Mouse (Mus musculus) c-Kit-negative CD71-positive TER-119-positive erythroid progenitor cells, embryonic 14.5 days (primary cell): Measurements from ENCODE around the gene Cep63.

ENCODE experiments used
- DNase-seq: peaks from one replicate; pipeline ENCODE4 v3.0.0-alpha.2; 2013; ENCODE audit warnings: low read depth, low spot score

The Cep63 gene

DNA sequence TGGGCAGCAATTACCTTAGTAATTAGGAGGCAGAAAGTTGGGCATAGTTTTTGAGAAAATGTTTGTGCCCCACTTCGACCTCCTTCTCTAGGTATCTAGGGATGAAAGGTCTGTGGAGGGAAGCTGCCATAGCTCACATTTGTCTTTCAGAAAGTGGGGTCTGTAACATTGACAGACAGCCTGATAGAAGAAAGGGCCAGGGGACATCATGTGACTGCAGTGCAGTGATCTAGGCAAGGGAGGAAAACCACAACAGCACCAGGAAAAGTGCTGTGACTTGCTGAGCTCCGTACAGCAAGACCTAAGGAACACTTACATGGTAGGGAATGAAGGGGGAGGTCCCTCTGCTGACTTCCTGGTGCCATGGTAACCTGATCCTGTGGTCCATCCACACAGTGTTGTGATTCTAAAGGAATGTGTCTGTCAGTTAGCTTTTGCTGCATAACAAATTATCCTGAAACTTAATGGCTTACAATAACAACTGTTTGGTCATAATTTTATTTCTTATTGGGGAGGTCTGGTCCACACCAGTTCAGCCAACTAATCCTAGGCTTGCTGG, 5.3 kb upstream of the Cep63 start:
- no peak for DNase-seq

DNA sequence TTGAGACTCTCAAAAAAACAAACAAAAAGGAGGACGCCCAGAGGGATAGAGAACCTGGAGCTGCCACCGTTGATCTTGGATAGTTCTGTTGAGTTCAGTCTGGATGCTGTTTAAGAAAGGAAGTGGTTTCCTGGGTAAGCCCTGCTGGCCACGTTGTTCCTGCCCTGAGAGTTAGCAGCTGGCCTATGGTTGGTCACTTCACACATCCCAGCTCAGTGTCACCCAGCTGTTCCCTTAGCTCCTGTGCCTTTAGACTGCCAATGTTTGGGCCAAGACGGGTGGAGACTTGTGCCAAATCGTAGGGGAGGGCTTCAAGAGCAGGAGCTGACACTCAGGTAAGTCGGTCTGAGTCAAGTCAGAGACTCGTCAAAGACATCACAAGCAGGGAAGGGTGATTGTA, 2.7 kb upstream of the Cep63 start:
- DNase-seq: no peak

DNA sequence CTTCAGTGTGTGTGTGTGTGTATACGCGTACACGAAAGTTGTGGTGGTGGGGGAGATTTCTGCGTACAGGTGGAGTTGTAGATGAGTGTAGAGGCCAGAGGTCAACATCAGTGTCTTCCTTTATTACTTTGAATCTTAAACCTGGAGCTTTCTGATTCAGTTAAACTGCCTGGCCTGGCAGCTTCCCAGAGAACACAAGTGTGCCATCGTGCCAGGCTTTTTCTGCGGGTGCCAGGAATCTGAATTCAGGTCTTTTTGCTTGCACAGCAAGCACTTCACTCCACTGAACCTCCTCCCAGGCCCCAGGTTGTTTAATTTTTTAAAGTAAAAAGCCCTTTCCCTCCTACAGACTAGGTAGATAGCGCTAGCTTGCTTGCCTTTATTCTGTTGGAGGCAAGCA, 1.1 kb upstream of the Cep63 start:
- no peak for DNase-seq

DNA sequence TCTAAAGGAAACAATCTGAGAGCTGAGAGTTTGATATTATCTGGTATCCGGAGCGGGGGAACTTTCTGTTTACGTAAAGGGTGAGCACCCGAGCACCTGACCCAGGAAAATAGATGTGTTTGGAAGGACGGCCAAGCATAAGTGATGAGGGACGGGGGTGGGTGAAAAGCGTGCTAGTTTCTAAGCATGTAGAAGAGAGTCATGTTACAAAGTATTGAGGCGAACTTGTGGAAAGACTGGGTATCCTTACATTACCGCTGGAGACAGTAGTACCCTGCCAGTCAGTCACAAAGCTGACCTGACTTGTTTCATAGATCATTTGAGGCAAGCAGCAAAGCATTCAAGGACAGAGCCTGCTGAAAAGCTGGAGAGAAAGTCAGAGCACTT, 498 bp upstream of the Cep63 start:
- no peak for DNase-seq

DNA sequence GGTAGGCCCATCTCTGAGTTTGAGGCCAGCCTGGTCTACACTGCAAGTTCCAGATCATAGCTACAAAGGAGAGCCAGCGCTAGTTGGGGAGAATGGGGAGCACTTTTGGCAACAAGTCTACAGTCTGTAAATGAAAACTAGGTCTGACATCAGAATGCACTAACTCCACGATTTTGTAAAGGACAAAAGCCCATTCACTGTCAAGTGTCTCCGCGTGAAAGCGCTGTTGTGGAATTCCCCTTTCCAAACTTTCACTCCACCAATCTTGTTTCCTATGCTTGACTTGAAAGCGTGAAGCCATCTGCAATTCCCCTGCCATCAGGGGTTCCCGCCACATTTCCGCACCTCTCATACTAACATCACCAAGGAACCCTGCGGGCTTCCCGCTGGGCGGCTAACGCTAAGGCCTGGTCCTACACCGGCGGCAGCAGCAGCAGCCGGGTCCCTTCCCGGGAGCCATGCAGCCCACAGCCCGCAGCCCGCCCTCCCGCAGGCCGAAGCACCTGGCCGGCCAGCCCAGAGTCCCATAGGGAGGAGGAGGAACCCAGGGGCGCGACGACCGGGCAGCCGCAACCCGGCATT, 842 bp downstream of the Cep63 start:
- peak; percentile 41 for DNase-seq

DNA sequence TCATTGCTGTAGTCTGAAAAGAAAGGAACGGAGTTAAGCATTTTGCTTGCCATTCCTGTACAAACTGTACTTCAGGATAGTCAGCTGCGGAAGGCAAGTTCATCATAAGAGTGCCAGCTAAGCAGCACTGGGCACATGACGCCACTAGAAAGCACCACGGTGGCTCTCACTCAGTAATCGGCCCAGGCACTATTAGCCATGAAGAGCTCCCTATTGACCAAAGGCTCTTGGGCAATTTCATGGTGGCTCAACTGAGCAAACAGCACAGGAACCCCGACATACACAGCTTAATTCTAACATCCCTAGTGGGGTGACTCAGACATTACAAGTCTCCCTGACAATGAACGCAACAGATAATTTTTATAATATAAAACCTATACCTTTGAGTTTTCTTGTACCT, 2.8 kb downstream of the Cep63 start:
- no peak for DNase-seq

DNA sequence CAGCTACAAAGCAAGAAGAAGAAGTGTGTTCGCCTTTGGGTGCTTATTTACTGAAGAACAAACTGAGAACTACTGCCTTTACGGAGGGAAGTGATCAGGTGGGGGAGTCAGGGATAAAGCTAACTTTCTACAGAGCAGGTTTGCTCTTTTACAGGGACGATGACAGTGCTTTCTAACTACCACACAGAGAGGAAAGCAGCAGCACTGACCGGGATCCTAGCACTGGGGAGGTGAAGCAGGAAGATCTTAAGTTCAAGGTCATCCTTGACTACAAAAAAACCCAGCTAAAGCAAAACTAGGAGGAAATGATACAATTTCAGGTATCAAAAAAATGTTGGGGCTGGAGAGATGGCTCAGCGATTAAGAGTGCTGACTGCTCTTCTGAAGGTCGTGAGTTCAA, 3.5 kb downstream of the Cep63 start:
- no peak for DNase-seq

DNA sequence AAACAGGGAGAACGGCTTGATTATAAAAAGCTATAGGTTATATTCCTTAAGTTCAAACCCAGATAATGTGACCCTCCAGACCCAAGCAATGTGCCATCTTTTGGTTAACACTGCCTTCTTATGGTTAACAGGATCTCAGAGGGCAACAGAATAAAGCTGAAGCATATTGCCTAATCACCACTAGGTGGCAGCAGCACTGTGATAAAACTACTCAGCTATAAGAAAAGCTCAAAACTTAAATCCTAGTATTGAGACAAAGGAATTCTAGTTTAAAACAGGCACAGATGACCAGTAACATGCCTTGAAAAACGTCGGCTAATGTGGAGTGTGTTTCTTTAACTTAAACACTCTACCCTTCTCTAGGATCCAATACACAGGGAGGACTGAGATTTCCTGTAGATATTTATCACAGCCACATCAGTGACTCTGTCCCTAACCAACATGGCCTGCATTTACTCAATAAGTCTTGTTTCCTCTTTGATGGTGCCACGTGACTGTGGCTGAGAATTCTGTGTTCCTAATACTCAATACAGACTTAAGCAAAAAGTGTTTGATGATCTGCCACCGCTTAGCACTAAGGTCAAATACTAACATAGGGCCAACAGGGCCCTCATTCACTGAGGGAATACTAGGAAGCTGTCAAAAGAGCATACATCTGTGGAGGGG, 4.0 kb downstream of the Cep63 start:
- peak; percentile 62 for DNase-seq

DNA sequence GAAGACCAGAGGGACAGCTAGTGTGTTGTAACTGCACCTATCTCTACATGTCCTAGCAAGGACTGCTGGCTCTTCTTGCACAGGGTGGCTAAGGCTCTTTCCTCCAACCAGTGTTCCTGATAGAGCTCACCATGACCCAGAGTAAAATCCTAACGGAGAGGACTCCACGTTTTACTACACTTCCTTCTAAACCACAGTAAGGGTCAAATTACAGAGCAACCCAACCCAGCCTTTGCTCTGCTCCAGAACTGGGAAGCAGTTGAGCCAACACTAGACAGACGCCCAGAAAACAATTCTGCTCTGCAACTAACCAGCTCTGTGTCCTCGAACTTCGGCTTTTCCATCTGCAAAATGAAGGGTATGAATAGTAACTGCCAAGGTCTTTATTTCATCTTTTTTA, 4.9 kb downstream of the Cep63 start:
- DNase-seq: no peak

DNA sequence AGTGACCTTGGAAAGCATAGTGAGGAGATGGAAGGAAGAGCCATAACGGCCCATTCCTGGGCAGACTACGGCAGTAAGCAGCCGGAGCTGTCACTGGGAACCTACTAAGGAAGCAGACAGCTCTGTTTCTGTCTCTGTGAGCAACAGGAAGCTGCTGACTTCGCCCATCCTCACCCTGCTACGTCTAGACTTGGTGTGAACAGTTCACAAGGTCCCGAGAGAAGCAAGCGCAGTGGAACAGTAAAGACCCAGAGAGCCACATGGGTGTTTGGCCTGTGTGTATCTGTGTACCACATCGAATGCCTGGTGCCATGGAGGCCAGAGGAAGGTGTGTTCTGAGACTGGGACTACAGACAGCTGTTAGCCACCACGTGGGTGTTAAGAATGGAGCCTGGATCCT, 10.1 kb downstream of the Cep63 start:
- no peak for DNase-seq

DNA sequence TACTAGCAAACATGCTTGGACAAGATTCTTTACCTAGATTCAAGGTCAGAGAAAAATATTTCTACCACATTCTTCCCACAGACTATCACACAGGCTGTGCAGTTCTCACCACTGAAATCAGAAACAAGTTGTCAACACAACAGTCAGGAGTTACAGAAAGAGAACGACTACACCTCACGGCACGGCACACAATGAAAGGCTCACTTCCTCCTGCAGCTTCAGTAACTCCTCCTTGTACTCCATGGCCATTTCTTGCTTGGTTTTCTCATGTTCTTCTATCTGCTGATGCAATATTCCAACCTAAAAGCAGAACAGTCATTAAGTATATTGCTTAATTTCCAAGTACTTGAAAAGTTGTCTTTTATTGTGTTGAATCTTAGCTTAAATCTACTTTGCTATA, 11.3 kb downstream of the Cep63 start:
- DNase-seq: no peak

DNA sequence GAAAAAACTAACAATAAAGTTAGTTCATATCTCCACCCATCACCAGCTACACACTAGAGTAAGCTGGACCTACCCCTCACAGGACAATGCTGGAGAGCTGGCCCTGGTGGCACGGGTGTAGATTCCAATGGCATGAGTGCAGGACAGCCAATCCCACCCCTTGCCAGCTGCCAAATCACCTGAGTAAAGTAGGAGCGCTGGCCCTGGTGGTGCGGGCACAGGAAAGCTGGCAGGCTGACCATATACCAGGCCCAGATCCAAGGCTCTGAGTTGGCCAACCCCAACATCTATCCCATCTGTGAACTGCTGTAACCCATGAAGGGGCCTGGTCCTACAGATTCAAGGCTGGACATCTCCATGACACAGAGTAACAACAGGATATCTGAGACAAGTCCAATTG, 17.1 kb downstream of the Cep63 start:
- DNase-seq: no peak

DNA sequence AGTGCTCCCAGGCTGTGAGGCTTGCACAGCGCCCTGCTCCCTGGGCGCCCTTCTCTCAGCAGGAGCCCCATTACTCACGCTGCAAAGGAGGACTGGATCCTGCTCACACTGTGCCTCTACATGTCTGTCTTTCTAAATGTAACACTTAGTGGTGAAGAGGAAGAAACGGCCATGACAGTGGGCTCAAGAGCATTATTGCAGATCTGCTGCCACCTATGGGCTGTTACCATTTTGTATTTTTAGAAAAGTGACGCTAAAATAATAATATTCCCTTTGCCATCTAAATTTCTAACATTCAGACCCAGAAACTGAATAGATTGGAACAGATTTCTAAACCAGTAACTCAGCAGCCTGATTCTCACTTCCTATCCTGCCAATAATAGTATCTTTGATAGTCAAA, 18.9 kb downstream of the Cep63 start:
- DNase-seq: no peak

DNA sequence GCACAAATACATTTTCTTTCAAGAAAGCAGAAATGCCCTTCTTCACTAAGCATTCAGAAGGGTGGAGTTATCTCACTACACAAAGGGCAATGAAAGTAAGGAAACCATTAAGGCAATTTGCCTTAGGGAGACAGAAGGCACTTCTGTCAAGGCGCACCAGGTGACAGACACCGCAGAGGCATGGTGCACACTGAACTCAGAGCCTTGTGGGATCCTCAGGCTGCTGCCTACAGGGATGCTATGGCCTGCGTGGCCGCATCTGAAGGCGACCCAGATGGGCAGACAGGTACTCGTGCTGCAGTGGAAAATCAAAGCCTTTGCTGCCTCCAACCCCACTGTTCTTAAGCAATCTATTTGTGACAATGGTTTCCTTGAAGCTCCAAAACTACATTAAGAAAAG, 21.2 kb downstream of the Cep63 start:
- no peak for DNase-seq

DNA sequence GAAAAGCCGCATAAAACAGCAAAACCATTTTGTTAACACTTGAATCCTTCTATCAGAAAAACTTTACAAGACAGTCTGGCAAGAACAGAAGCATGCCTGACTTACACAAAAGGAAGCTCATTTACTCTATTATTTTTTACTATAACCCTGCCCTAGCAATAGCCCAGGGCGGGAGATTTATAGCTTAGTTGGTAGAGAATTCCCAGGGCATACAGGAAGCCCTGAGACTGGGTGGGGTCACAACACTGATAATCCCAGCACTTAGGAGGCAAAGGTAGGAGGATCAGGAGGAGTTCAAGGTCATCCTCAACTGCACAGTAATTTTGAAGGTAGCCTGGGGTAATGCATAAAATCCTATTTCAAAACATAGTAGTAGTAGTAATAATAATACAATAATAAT, 24.7 kb downstream of the Cep63 start:
- no peak for DNase-seq

DNA sequence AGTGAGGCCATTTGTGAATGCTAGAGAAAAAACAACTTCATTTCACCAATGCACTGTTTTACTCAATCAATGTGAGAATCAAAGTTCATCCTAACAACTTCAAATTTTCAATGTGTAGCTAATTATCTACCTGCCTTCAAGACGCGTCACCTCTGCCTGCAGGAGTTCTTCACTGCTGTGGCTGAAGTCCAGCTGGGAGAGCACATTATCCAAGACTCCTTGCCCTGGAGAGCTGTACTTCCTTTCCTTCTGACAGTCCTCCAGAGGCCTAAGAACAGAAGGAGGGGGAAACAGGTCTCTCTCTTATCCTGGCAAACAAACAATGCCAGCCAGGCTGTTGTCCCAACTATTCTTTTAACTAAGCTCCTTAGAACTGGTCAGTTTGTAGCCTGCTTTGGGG, 25.1 kb downstream of the Cep63 start:
- DNase-seq: no peak

DNA sequence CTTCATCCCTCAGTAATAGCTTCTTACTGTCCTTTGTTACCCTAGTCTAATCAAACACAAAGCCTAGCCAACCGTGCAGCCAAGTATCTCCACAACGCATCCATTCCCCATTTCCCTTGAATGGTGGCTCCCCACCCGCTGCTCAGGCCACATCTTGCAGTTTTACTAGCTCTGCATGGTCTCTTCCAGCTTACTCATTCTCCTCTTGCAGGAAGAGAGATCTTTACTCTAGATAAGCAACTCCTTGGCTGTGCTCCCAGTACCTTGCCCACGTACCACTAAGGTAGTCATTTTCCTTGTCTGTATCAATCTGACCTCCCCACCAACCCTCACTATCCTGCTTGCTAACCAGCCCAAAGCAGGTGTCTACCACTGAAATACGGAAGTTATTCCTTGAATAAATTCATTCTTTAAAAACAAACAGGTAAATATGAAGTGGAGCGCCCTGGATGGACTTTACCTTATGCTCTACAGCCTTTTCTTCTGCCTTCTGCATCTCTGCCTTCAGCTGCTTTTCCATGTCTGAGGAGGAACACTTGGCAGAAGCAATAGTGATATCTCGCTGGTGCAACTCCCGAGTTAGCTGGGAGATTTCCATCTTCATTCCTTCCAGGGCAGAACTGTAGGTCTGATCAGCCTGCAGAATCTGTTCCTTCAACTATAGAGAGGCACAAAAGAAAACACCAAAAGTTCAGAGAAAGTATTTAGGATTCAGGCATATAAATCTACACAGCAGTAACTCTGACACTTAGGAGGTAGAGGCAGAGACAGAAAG, 30.5 kb downstream of the Cep63 start:
- DNase-seq: no peak

DNA sequence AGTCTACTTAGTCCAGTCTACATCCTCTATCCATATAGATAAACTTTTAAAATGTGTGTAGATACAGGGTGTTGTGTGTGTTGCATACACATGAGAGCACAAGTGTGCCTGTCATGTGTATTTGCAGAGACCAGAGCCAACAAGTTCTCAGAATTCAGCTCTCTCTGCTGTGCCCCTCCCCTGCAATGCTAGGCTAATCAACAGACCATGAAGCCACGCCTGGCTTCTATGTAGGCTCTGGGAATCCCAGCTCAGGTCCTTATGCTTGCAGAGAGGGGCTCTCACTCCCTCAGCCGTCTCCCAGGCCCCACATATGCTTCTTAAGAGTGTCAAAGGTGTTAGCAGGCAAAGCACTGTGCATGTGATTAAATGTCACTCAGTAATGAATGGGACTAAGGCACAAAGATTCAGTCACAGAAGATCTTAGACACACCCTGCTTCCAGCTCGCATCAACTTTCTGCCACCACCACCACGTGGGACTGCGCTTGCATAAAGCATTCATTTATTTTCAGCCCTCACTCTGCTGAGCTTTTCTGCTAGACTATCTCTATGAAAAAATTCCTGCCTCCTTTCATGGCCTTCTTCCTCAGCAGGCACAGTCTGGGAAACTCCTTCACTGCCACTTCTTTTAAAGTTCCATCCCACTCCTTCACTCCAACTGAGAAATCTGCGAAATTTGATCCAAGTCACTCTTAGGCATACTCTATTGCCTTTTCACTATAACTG, 31.5 kb downstream of the Cep63 start:
- DNase-seq: no peak

DNA sequence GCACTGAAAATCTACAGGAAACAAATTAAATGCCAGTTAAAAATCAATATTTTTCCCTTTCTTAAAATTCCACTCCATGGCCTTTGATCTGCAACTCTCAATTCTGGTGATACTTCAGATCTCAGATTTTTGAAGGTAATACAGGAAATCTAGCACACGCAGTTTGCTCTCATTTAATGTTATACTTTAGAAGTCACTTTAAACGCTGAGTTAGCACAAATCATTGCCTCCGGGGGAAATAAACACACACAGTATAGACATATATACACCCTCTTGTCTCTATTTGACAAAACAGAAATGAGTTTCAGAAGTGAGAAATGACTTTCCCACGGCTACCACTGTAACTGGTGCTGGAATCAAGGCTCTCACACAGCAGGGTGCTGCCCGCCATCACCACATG, 39.0 kb downstream of the Cep63 start:
- DNase-seq: no peak

DNA sequence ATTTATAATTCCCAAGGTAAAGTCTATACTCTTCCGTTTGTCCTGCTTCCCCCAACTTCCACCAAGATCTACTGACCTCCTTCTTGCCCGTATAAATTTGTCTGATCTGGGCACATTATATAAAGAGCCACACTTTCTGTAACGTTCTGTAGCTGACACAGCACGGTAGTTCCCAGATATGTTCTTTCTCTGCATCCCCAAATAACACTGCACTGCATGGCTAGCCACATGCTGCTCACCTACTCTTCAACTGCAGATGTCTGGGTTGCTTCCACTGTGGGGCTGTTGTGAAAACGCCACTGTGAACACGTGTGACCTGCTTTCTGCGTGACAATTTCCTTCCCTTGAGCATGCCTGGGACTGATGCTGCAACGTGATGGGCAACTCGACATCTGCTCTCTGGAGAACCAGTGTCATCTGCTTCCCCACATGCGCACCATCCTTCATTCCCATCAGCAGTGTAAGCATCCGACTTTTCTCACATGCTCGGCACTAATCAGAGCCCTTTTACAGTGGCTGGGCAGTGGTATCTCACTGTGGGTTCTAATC, 44.3 kb downstream of the Cep63 start:
- DNase-seq: no peak

DNA sequence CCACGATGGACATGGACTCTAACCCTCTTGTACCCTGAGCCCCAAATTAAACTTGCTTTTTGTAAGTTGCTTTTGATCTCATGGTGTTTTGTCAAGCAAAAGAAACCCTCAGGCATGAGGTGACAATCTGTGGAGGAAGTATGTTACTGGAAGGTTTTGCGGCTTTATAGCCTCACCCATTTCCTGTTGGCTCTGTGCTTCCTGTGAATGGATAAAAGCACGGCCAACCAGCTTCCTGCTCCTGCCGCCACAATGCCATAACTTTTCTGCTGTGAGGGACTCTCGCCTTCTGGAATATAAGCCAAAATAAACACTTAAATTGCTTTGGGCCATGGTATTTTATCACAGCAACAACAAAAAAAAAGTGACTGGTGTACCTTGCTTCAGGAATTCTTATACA, 48.9 kb downstream of the Cep63 start:
- no peak for DNase-seq

DNA sequence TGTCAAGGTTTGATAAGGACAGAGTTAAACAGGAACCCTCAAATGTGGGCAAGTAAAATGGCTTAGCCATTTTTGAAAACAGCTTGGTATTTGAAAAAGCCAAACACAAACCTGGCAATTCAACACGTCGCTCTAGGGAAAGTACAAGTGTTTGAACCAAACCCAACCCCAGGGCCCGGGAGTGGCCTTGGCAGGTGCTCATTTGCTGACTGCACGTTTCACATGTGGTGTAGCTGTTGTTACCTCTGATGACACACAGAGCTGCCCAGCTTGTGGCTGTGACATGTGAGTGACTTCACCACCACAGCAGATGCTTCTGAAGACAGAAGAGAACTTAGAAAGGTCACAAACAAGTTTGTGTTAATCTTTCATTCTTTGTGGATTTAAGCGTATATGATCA, 53.4 kb downstream of the Cep63 start:
- no peak for DNase-seq
